Mouse (Mus musculus): Measurements from ENCODE around the gene 4930512M02Rik. TPM values are rescaled to one million over a fixed set of nuclear protein-coding genes. Genes with fewer than 3 reads are reported as not detected.

The 4930512M02Rik gene
- total and polyA plus RNA-seq, 2 experiments, result not detected

GRCm38 (mm10) chr11:11547597-11548240 lies 79.9 kb downstream of the 4930512M02Rik start:
- H3K36me3 ChIP-seq (ENCODE audit: control insufficient read depth, insufficient read depth, low read length), result no peaks in the 10 kb centered on the region
- TF ChIP-seq POLR2A (IDR thresholded peaks at IDR 0.05; ENCODE audit: extremely low read depth, insufficient read depth, low read length) (no peak), CTCF (IDR thresholded peaks at IDR 0.05; ENCODE audit: low read depth, low read length) (no peak)
- no peak for DNase-seq (ENCODE audit: extremely low read depth, low read depth, low spot score)
- 74% methylated on average over 7 of the region's 7 CpGs for WGBS
- H3K79me2 ChIP-seq (ENCODE audit: control insufficient read depth, insufficient read depth, low read length), result no peaks in the 10 kb centered on the region
- no peak overlapping the region for H3K4me3 ChIP-seq (ENCODE audit: insufficient read depth, low read depth, low read length)
- H3K9ac ChIP-seq (ENCODE audit: low read depth, low read length), result no peak overlapping the region
- no peaks in the 10 kb centered on the region for H3K4me1 ChIP-seq (ENCODE audit: control insufficient read depth, insufficient read depth, low read length)
- no peak overlapping the region for H3K27ac ChIP-seq (replicated peaks; ENCODE audit: insufficient read depth, low read depth, low read length)
- no peaks in the 10 kb centered on the region for H3K27me3 ChIP-seq (ENCODE audit: control insufficient read depth, insufficient read depth, low read length)

- WGBS, result 81% methylated on average over 7 of the region's 7 CpGs
- TF ChIP-seq CTCF (IDR thresholded peaks at IDR 0.05; ENCODE audit: low read depth, low read length) (no peak), POLR2A (IDR thresholded peaks at IDR 0.05; ENCODE audit: extremely low read depth, insufficient read depth, low read length) (no peak)
- Histone ChIP-seq H3K4me1 (ENCODE audit: control insufficient read depth, insufficient read depth, low read length) (no peaks in the 10 kb centered on the region), H3K36me3 (ENCODE audit: control insufficient read depth, insufficient read depth, low read length) (no peaks in the 10 kb centered on the region), H3K27ac (replicated peaks; ENCODE audit: insufficient read depth, low read depth, low read length) (no peak overlapping the region), H3K9ac (ENCODE audit: low read depth, low read length) (no peak overlapping the region), H3K79me2 (ENCODE audit: control insufficient read depth, insufficient read depth, low read length) (no peaks in the 10 kb centered on the region), H3K4me3 (ENCODE audit: insufficient read depth, low read depth, low read length) (no peak overlapping the region), H3K27me3 (ENCODE audit: control insufficient read depth, insufficient read depth, low read length) (no peaks in the 10 kb centered on the region)
- DNase-seq (ENCODE audit: extremely low read depth, low read depth, low spot score), result no peak
These were observed 80.6 kb downstream of the 4930512M02Rik start for GRCm38 (mm10) chr11:11546903-11547511.

- 88% methylated on average over 3 of the region's 3 CpGs for WGBS
- DNase-seq (ENCODE audit: extremely low read depth, low read depth, low spot score), result no peak
- H3K4me3 ChIP-seq (ENCODE audit: insufficient read depth, low read depth, low read length), result no peak overlapping the region
- H3K79me2 ChIP-seq (ENCODE audit: control insufficient read depth, insufficient read depth, low read length), result no peaks in the 10 kb centered on the region
- TF ChIP-seq POLR2A (IDR thresholded peaks at IDR 0.05; ENCODE audit: extremely low read depth, insufficient read depth, low read length), result no peak
- H3K36me3 ChIP-seq (ENCODE audit: control insufficient read depth, insufficient read depth, low read length), result no peaks in the 10 kb centered on the region
- H3K9ac ChIP-seq (ENCODE audit: low read depth, low read length), result no peak overlapping the region
- H3K27ac ChIP-seq (replicated peaks; ENCODE audit: insufficient read depth, low read depth, low read length), result no peak overlapping the region
- no peaks in the 10 kb centered on the region for H3K27me3 ChIP-seq (ENCODE audit: control insufficient read depth, insufficient read depth, low read length)
- H3K4me1 ChIP-seq (ENCODE audit: control insufficient read depth, insufficient read depth, low read length), result no peaks in the 10 kb centered on the region
These were observed 81.7 kb downstream of the 4930512M02Rik start for GRCm38 (mm10) chr11:11545948-11546347.

Other genes with a start within 250 kb of the 4930512M02Rik start
- gene Spata48, start 165.7 kb downstream of the 4930512M02Rik start, total RNA-seq (2014; rRNA removed), result not detected in 2 replicates
- not detected in 2 replicates for gene Spata48, start 165.7 kb downstream of the 4930512M02Rik start, polyA plus RNA-seq (2012; rRNA removed)
- gene Zpbp, start 165.4 kb downstream of the 4930512M02Rik start, total RNA-seq (2014; rRNA removed), result under 0.01 and 0.09 TPM in 2 replicates
- 0.01 TPM in 1 of 2 replicates, not detected in the other for gene Zpbp, start 165.4 kb downstream of the 4930512M02Rik start, polyA plus RNA-seq (2012; rRNA removed)
- gene Ikzf1, start 57.2 kb upstream of the 4930512M02Rik start, total RNA-seq (2014; rRNA removed), result 1.2 and 1.9 TPM in 2 replicates
- gene Ikzf1, start 57.2 kb upstream of the 4930512M02Rik start, polyA plus RNA-seq (2012; rRNA removed), result 3.3 and 3.5 TPM in 2 replicates
- 0.46 and 1.3 TPM in 2 replicates for gene Fignl1, start 181.1 kb upstream of the 4930512M02Rik start, total RNA-seq (2014; rRNA removed)
- 0.09 and 0.10 TPM in 2 replicates for gene Fignl1, start 181.1 kb upstream of the 4930512M02Rik start, polyA plus RNA-seq (2012; rRNA removed)